Comparison of ENCODE assay signal across 7 mouse cellular contexts in genomic region chr11:102948043-102948961, GRCm38 (mm10). TPM values are rescaled to one million over a fixed set of nuclear protein-coding genes. Genes with fewer than 3 reads are reported as not detected.
DNase-seq lines count a peak whose midpoint lies in the region; ATAC-seq and TF ChIP-seq lines count a peak whose summit lies in the region.

No protein-coding gene starts in this region.

- H3K4me1 ChIP-seq in brown adipose tissue, adult 24 weeks (ENCODE audit: control insufficient read depth, insufficient read depth, insufficient read length, low read length) = peaks cover 2% of the 10 kb centered on the region; the same call in 1 of the 2 replicates
- peaks cover 18% of the 10 kb centered on the region for H3K4me1 ChIP-seq in lung, embryonic 16.5 days (replicated peaks; ENCODE audit: control insufficient read depth, insufficient read depth, low read length)
- peaks cover 8% of the 10 kb centered on the region for H3K4me1 ChIP-seq in small intestine, adult 2 months (ENCODE audit: control insufficient read depth, insufficient read depth, insufficient read length, low read length)

- peak; percentile 14 for DNase-seq in urinary bladder, postnatal 14 days (ENCODE audit: low spot score)
- DNase-seq in urinary bladder, adult 2 months (ENCODE audit: low spot score) = no peak
- peak; percentile 27 to 44 for DNase-seq in heart, adult 9 months (ENCODE audit: low spot score in 2 of 2)
- DNase-seq in kidney, adult 11 months = peak; percentile 69

- peak overlapping the region; percentile 64 for H3K9ac ChIP-seq in lung, embryonic 16.5 days (ENCODE audit: low read length)

- H3K9me3 ChIP-seq in lung, embryonic 16.5 days (ENCODE audit: control insufficient read depth, low read length) = no peaks in the 10 kb centered on the region

- H3K27ac ChIP-seq in brown adipose tissue, adult 24 weeks (replicated peaks; ENCODE audit: low read depth, low read length) = peak overlapping the region; percentile 34
- H3K27ac ChIP-seq in lung, embryonic 16.5 days (ENCODE audit: low read length) = no peak overlapping the region
- H3K27ac ChIP-seq in small intestine, adult 2 months (ENCODE audit: insufficient read depth, low read depth, low read length) = no peak overlapping the region

- H3K4me2 ChIP-seq in lung, embryonic 16.5 days (ENCODE audit: low read depth, low read length) = peak overlapping the region; percentile 83

- H3K27me3 ChIP-seq in lung, embryonic 16.5 days (ENCODE audit: control insufficient read depth, insufficient read depth, low read depth, low read length) = peaks cover 87% of the 10 kb centered on the region
- peaks cover 49% of the 10 kb centered on the region for H3K27me3 ChIP-seq in small intestine, adult 2 months (ENCODE audit: control insufficient read depth, insufficient read depth, low read length)

- H3K4me3 ChIP-seq in brown adipose tissue, adult 24 weeks (ENCODE audit: insufficient read depth, low read depth, low read length) = peak overlapping the region; percentile 80
- peak overlapping the region; percentile 56 for H3K4me3 ChIP-seq in lung, embryonic 16.5 days (ENCODE audit: low read length)
- peak overlapping the region; percentile 61 for H3K4me3 ChIP-seq in small intestine, adult 2 months (ENCODE audit: low read depth, low read length)

- no peak for TF ChIP-seq POLR2A in small intestine, adult 2 months (IDR thresholded peaks at IDR 0.05; ENCODE audit: low read depth, low read length)

- no peaks in the 10 kb centered on the region for H3K36me3 ChIP-seq in lung, embryonic 16.5 days (ENCODE audit: control insufficient read depth, insufficient read depth, low read length)
- H3K36me3 ChIP-seq in small intestine, adult 2 months (ENCODE audit: control insufficient read depth, insufficient read depth, low read length) = no peaks in the 10 kb centered on the region

- peak; percentile 37; the same call in 1 of the 2 replicates for ATAC-seq in lung, embryonic 16.5 days (ENCODE audit: low read depth)

- TF ChIP-seq CTCF in small intestine, adult 2 months (IDR thresholded peaks at IDR 0.05; ENCODE audit: extremely low read depth, insufficient read length, insufficient replicate concordance, low read depth, low read length) = no peak

- WGBS in lung, embryonic 16.5 days = 3% methylated on average over 49 of the region's 51 CpGs
- WGBS in small intestine, adult 2 months = 5% methylated on average over 51 of the region's 51 CpGs

RNA-seq across cellular contexts. Expression of gene C1ql1, which starts 1.8 kb away (rescaled TPM):
- 0.44 and 0.49 TPM in 2 replicates for polyA plus RNA-seq in urinary bladder, adult 2 months (2012; rRNA removed)
- not detected in 2 replicates for polyA plus RNA-seq in brown adipose tissue, adult 24 weeks (2012; ENCODE audit: insufficient read depth, insufficient read length, missing spikeins)
- 0.24 and 0.60 TPM in 2 replicates for polyA plus RNA-seq in lung, embryonic 16.5 days (2015; fragmentation: Nextera tagmentation; extraction: Ambion mirVana)
- polyA plus RNA-seq in small intestine, adult 2 months (2012; rRNA removed) = 0.29 and 0.70 TPM in 2 replicates

RNA-seq across cellular contexts. Expression of gene Kif18b, which starts 23.4 kb away (rescaled TPM):
- 0.56 and 0.71 TPM in 2 replicates for polyA plus RNA-seq in urinary bladder, adult 2 months (2012; rRNA removed)
- polyA plus RNA-seq in brown adipose tissue, adult 24 weeks (2012; ENCODE audit: insufficient read depth, insufficient read length, missing spikeins) = not detected in 2 replicates
- polyA plus RNA-seq in lung, embryonic 16.5 days (2015; fragmentation: Nextera tagmentation; extraction: Ambion mirVana) = 13.7 and 14.0 TPM in 2 replicates
- polyA plus RNA-seq in small intestine, adult 2 months (2012; rRNA removed) = 2.2 and 5.0 TPM in 2 replicates

RNA-seq across cellular contexts. Expression of gene Gfap, which starts 47.6 kb away (rescaled TPM):
- 0.53 and 0.56 TPM in 2 replicates for polyA plus RNA-seq in urinary bladder, adult 2 months (2012; rRNA removed)
- polyA plus RNA-seq in brown adipose tissue, adult 24 weeks (2012; ENCODE audit: insufficient read depth, insufficient read length, missing spikeins) = not detected in 2 replicates
- polyA plus RNA-seq in lung, embryonic 16.5 days (2015; fragmentation: Nextera tagmentation; extraction: Ambion mirVana) = 0.18 and 0.63 TPM in 2 replicates
- 0.30 and 0.65 TPM in 2 replicates for polyA plus RNA-seq in small intestine, adult 2 months (2012; rRNA removed)
